Mouse (Mus musculus) large intestine, adult 2 months (tissue): ENCODE measurements around the gene Clic6. TPM values are rescaled to one million over a fixed set of nuclear protein-coding genes. Genes with fewer than 3 reads are reported as not detected.

ENCODE experiments used
- DNase-seq: peaks from one replicate; pipeline ENCODE4 v3.0.0-alpha.2; 2012; ENCODE audit warnings: low read depth, low spot score
- WGBS: fragments of 180-500 bp; shearing (Covaris S2); methylation state at CpG from one replicate; pipeline ENCODE4 v1.1.7; 2018; 5-methylcytosine and 5-hydroxymethylcytosine counted together
- polyA plus RNA-seq: library from polyadenylated mRNA; depleted of rRNA; stranded (reverse); fragments of >200 nt; gene quantifications from 2 replicates; pipeline ENCODE4 v1.2.3, GENCODE M21; 2012; rRNA removed

Clic6 gene
- polyA plus RNA-seq, 1 experiment, result 5.7 TPM

GRCm38 (mm10) chr16:92578915-92579653, 93.5 kb downstream of the Clic6 start:
- 83% methylated on average over 7 of the region's 7 CpGs for WGBS
- DNase-seq, result no peak

- no peak for DNase-seq
- WGBS, result 89% methylated on average over 10 of the region's 10 CpGs
These were observed 95.4 kb downstream of the Clic6 start for GRCm38 (mm10) chr16:92580981-92581380.

- 72% methylated on average over 10 of the region's 10 CpGs for WGBS
- no peak for DNase-seq
These were observed 96.2 kb downstream of the Clic6 start for GRCm38 (mm10) chr16:92581767-92582166.

GRCm38 (mm10) chr16:92587836-92588235, 102.3 kb downstream of the Clic6 start:
- no peak for DNase-seq
- 80% methylated on average over 4 of the region's 4 CpGs for whole genome bisulfite sequencing

Other genes with a start within 250 kb of the Clic6 start
- gene Kcne2, start 193.3 kb upstream of the Clic6 start, polyA plus RNA-seq, result not detected in 2 replicates
- 21.2 and 24.0 TPM in 2 replicates for gene Smim11, start 184.4 kb upstream of the Clic6 start, polyA plus RNA-seq
- not detected in 2 replicates for gene Fam243, start 164.3 kb upstream of the Clic6 start, polyA plus RNA-seq
- gene Kcne1, start 126.3 kb upstream of the Clic6 start, polyA plus RNA-seq, result not detected in 2 replicates
- 12.8 and 13.6 TPM in 2 replicates for gene Rcan1, start 14.9 kb upstream of the Clic6 start, polyA plus RNA-seq